Mouse (Mus musculus) lung, adult 2 months (tissue): ENCODE measurements around the gene Pcsk4. TPM values are rescaled to one million over a fixed set of nuclear protein-coding genes. Genes with fewer than 3 reads are reported as not detected.
A peak's percentile ranks its signal among the peaks of the same experiment; 100 is the strongest.

Experiments used
- DNase-seq: peaks from one replicate; pipeline ENCODE4 v3.0.0; 2022
- H3K4me1 ChIP-seq: fragments of 200-500 bp; 2 replicates; pipeline ENCODE4 v1.6.1; 2011; ENCODE audit warnings: low read length; ENCODE audit not compliant: control insufficient read depth, insufficient read depth
- H3K4me3 ChIP-seq: fragments of 200-500 bp; replicated peaks from 2 replicates; pipeline ENCODE3; 2011; ENCODE audit warnings: low read depth, mild to moderate bottlenecking, control low read depth, low read length; ENCODE audit errors: extremely low read depth
- CTCF ChIP-seq: fragments of 200-500 bp; IDR thresholded peaks from 2 replicates; pipeline ENCODE4 v1.5.1; 2011; ENCODE audit warnings: mild to moderate bottlenecking, low read length, control low read depth; ENCODE audit not compliant: insufficient read depth
- POLR2A ChIP-seq: fragments of 200-500 bp; IDR thresholded peaks from 2 replicates; pipeline ENCODE4 v1.6.1; 2011; ENCODE audit warnings: low read depth, mild to moderate bottlenecking, control low read depth, low read length, borderline replicate concordance; ENCODE audit errors: extremely low read depth
- WGBS: fragments of 180-500 bp; shearing (Covaris S2); methylation state at CpG from one replicate; pipeline ENCODE4 v1.1.7; 2018; 5-methylcytosine and 5-hydroxymethylcytosine counted together
- polyA plus RNA-seq: library from polyadenylated mRNA; depleted of rRNA; stranded (reverse); fragments of >200 nt; gene quantifications from 2 replicates; pipeline ENCODE4 v1.2.3, GENCODE M21; 2012

Gene Pcsk4
- polyA plus RNA-seq, 1 experiment, result 10.4 TPM

GRCm38 (mm10) chr10:80330084-80330483, 786 bp upstream of the Pcsk4 start:
- no peak for TF ChIP-seq CTCF
- TF ChIP-seq POLR2A, result no peak
- Histone ChIP-seq H3K4me3 (peak overlapping the region; percentile 58), H3K4me1 (peaks cover 4% of the 10 kb centered on the region)
- 3% methylated on average over 40 of the region's 41 CpGs for WGBS
- DNase-seq, result no peak

- WGBS, result 85% methylated on average over 21 of the region's 21 CpGs
- TF ChIP-seq CTCF (no peak), POLR2A (no peak)
- H3K4me1 ChIP-seq, result peaks cover 5% of the 10 kb centered on the region
- no peak overlapping the region for H3K4me3 ChIP-seq
- DNase-seq, result no peak
Measured at GRCm38 (mm10) chr10:80325045-80325444, 4.3 kb downstream of the Pcsk4 start.

GRCm38 (mm10) chr10:80324120-80325037, 4.9 kb downstream of the Pcsk4 start:
- DNase-seq, result no peak
- TF ChIP-seq CTCF (no peak), POLR2A (no peak)
- H3K4me1 ChIP-seq, result peaks cover 9% of the 10 kb centered on the region
- H3K4me3 ChIP-seq, result no peak overlapping the region
- WGBS, result 78% methylated on average over 17 of the region's 17 CpGs

GRCm38 (mm10) chr10:80323261-80324119, 5.8 kb downstream of the Pcsk4 start:
- Histone ChIP-seq H3K4me1 (peaks cover 10% of the 10 kb centered on the region), H3K4me3 (peak overlapping the region; percentile 66)
- WGBS, result under 1% methylated on average over 46 of the region's 46 CpGs
- TF ChIP-seq POLR2A (0 out of 2 replicates have a peak, but pooled peaks have one; percentile 25), CTCF (no peak)
- DNase-seq, result peak; percentile 83

- peak; percentile 48 for DNase-seq
- Histone ChIP-seq H3K4me3 (peak overlapping the region; percentile 66), H3K4me1 (peaks cover 10% of the 10 kb centered on the region)
- WGBS, result 1% methylated on average over 28 of the region's 28 CpGs
- TF ChIP-seq CTCF (0 out of 2 replicates have a peak, but pooled peaks have one; percentile 19), POLR2A (no peak)
Measured at GRCm38 (mm10) chr10:80322811-80323211, 6.5 kb downstream of the Pcsk4 start.

GRCm38 (mm10) chr10:80321670-80322581, 7.4 kb downstream of the Pcsk4 start:
- no peak for DNase-seq
- TF ChIP-seq CTCF (no peak), POLR2A (no peak)
- peaks cover 10% of the 10 kb centered on the region for H3K4me1 ChIP-seq
- 93% methylated on average over 21 of the region's 21 CpGs for WGBS
- no peak overlapping the region for H3K4me3 ChIP-seq

GRCm38 (mm10) chr10:80321014-80321669, 8.2 kb downstream of the Pcsk4 start:
- Histone ChIP-seq H3K4me3 (no peak overlapping the region), H3K4me1 (peaks cover 10% of the 10 kb centered on the region)
- TF ChIP-seq CTCF, result no peak
- TF ChIP-seq POLR2A, result no peak
- DNase-seq, result no peak
- WGBS, result 70% methylated on average over 6 of the region's 6 CpGs

- under 1% methylated on average over 34 of the region's 34 CpGs for WGBS
- Histone ChIP-seq H3K4me1 (peaks cover 10% of the 10 kb centered on the region), H3K4me3 (peak within 1 kb of the TSS; percentile 96)
- TF ChIP-seq POLR2A (peak; percentile 84), CTCF (no peak)
- DNase-seq, result peak; percentile 93
Measured at GRCm38 (mm10) chr10:80320340-80320760, 8.9 kb downstream of the Pcsk4 start, which contains the start of gene 2310011J03Rik. TSS of gene 2310011J03Rik (minus strand) at chr10:80320537.

- WGBS, result 47% methylated on average over 10 of the region's 10 CpGs
- TF ChIP-seq CTCF (no peak), POLR2A (no peak)
Measured at GRCm38 (mm10) chr10:80317011-80317410, 12.3 kb downstream of the Pcsk4 start.

More at GRCm38 (mm10) chr10:80317011-80317410, 12.3 kb downstream of the Pcsk4 start:
- no peak for DNase-seq
- H3K4me3 ChIP-seq, result no peak overlapping the region
- peaks cover 7% of the 10 kb centered on the region for H3K4me1 ChIP-seq
